Mouse (Mus musculus): ENCODE data around the gene Trio.

- no peak for TF ChIP-seq POLR2A (IDR thresholded peaks at IDR 0.05; ENCODE audit: borderline replicate concordance, low read depth, low read length)
- TF ChIP-seq CTCF (IDR thresholded peaks at IDR 0.05; ENCODE audit: low read depth, low read length): no peak
Measured at GRCm38 (mm10) chr15:27981764-27982500, 43.7 kb downstream of the Trio start.
